Mouse (Mus musculus): ENCODE results near the gene Boc. TPM values are rescaled to one million over a fixed set of nuclear protein-coding genes. Genes with fewer than 3 reads are reported as not detected.

The Boc gene
- total RNA-seq, 2 experiments from 2014 or later = 19.9 TPM

GRCm38 (mm10) chr16:44501783-44502182 lies 56.9 kb downstream of the Boc start:
- DNase-seq (ENCODE audit: low spot score in 2 of 2) = no peak
- intact Hi-C loops (cut with DNase I) = no loop called here

GRCm38 (mm10) chr16:44498447-44498846 lies 60.2 kb downstream of the Boc start:
- intact Hi-C loops (cut with DNase I) = no loop called here
- DNase-seq (ENCODE audit: low spot score in 2 of 2) = no peak

DNA sequence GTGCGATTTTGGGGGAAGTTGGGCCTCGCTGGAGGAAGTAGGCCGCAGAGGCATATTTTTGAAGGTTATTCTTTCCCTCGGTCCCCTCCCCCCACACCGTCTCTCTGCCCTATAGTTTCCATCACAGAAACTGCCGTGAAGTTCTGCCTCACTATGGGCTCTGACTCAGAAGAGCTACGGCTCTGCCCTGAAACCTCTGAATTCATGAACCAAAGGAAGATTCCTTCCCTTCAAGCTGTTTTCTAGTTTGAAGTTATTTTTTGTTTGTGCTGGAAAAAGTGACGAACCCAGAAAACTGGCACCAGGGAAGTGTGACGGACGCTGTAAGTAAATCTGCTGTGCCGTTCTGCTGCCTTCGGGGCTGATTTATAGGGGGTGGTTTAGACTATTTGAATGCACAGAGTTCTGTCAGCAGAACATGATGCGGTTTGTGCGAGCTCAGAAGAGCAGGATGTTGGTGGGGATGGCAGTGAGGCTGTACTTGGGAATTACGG lies 61.7 kb downstream of the Boc start:
- peak in 1 of 2 experiments; percentile 23 for DNase-seq (ENCODE audit: low spot score in 2 of 2)
- intact Hi-C loops (cut with DNase I) = no loop called here

DNA sequence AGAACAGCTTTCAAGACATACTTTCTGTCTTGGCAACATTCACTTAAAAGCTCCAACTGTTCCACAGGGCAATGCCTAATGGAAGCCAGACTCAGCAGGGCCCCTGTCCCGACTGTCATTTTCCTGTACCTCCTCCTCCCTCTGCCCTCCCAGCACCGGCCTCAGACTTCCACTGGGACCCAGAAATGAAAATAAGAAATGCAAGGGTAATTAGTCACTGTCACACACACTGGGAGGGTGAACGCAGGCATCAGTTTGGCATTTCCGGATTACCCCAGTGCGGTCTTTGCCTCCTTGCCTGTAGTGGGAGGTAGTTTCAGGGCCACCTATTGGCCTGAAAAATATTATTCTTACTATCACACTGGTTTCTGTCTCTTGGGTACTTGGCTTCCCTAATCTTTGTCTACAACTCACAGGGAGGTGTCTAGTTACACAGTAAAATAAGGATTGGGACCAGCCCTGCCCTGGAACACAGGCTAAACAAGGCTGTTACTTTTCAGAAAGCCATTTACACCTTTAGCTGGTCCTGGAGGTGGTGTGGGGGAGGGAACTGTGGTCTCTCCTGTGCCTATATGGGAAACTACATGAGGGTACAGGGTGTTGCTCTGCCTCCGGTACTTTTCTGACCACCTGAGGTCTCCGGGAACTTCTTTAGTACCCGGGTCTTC lies 64.1 kb downstream of the Boc start:
- intact Hi-C loops (cut with DNase I) = loop anchor here (5.0 kb wide), 1 partner anchor 63 kb away; the partner anchor contains the start of gene Boc

GRCm38 (mm10) chr16:44493868-44494267 lies 64.8 kb downstream of the Boc start:
- DNase-seq (ENCODE audit: low spot score in 2 of 2) = peak; percentile 21 to 45
- intact Hi-C loops (cut with DNase I) = loop anchor here (5.0 kb wide), 1 partner anchor 63 kb away; the partner anchor contains the start of gene Boc

More for the DNA sequence above, 64.1 kb downstream of the Boc start:
- DNase-seq (ENCODE audit: low spot score in 2 of 2) = no peak

- intact Hi-C loops (cut with DNase I) = loop anchor here (5.0 kb wide), 1 partner anchor 65 kb away; the partner anchor contains the start of gene Boc
- DNase-seq (ENCODE audit: low spot score in 2 of 2) = no peak
Observed at GRCm38 (mm10) chr16:44492706-44493105, 66.0 kb downstream of the Boc start.

DNA sequence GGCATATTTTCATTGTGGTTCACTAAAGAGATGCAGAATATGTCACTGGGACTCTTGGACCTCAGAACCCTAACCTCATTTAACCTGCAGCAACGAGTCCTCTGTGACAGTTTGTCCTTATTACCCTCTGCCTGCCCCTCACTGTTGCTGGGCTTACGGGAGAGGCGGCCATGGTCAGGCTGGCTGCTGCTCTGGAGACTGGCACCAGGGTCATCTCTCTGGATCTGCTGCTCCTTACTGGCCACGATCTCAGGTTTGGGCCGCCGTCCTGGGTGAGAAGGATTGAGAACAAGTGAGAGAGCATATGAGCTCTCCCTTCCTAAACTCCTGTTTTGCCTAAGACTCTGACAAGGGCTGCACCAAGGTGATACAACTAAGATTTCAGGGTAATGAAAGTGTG lies 66.5 kb downstream of the Boc start:
- intact Hi-C loops (cut with DNase I) = loop anchor here (5.0 kb wide), 1 partner anchor 65 kb away; the partner anchor contains the start of gene Boc
- DNase-seq (ENCODE audit: low spot score in 2 of 2) = no peak

DNA sequence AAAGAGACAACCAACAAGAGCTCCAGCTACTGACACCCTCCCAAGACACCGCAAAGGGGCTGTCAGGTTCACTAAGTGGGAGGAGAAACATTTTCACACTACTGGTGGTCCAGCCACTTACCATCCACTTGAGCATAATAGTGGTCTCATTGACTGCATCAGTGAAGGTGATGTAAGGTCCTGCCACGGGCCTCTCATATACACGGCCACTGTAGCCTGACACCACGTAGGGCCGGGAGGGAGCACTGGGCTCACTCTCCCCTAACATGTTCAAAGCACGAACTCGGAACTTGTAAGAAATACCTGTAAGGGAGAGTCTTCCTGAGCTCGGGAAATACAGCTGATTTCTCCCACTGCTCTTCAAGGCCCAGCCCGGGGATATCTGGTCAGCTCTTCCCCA lies 67.6 kb downstream of the Boc start:
- intact Hi-C loops (cut with DNase I) = loop anchor here (5.0 kb wide), 1 partner anchor 66 kb away; the partner anchor contains the start of gene Boc
- no peak for DNase-seq (ENCODE audit: low spot score in 2 of 2)

DNA sequence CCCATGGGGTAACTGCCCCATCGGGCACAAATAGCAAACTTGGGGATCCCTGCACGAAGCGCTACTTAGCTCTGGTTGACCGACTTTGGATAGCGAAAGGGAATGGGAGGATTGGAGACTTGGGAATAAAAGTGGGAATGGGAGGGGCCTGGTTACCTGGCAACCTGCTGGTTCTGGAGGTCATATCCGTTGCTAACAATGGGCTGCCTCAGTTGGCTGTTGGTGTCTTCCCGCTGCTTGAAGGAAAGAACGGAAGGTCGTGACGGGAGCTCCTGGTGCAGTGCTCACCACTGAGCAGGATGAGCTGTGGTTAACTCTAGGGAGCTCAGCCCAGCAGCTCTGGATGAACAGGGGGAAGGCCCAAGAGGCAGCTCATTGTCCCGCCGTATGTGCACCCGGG lies 71.5 kb downstream of the Boc start:
- no peak for DNase-seq (ENCODE audit: low spot score in 2 of 2)
- intact Hi-C loops (cut with DNase I) = loop anchor here (10.0 kb wide), 1 partner anchor 228 kb away; no protein-coding TSS in a partner anchor

DNA sequence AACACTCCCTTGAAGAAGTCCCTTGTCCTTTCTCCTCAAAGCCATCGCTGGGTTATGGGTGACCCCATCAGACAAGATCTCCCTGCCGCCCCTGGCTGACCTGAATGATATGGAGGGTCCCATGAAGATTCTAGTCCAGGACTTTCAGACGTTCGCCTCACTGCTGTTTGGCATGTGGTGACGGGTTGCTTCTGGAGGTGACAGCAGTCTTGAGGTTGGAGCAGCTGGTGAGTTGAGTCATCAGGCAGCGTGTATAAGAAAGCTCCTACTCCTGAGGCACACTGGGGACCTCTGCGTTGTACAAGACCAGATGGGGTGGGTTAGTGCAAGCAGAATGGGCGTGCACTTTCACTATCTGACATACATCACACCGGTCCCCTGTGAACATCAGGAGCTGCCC lies 72.1 kb downstream of the Boc start:
- intact Hi-C loops (cut with DNase I) = loop anchor here (10.0 kb wide), 1 partner anchor 228 kb away; no protein-coding TSS in a partner anchor
- DNase-seq (ENCODE audit: low spot score in 2 of 2) = peak in 1 of 2 experiments; percentile 40

- intact Hi-C loops (cut with DNase I) = loop anchor here (10.0 kb wide), 1 partner anchor 229 kb away; no protein-coding TSS in a partner anchor
- DNase-seq (ENCODE audit: low spot score in 2 of 2) = no peak
Observed at GRCm38 (mm10) chr16:44485691-44486090, 73.0 kb downstream of the Boc start.

DNA sequence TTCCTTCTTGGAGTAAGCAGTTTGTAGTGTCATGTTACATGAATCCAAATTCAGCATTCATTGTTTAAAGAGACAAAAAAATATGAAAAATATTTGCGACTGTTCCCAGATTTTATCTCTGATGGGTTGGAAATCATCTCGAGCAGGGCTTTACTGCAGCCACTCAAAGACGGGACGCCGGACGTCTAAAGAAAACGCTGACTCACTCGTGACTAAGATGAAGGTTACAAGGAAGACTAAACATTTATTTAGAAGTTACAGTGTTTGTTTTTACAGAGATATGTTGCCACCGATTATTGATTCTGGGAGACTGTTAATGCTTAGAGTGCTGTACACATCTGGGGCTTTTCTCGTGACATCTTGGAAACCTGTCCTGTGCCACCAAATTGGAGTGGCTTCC lies 73.9 kb downstream of the Boc start:
- no peak for DNase-seq (ENCODE audit: low spot score in 2 of 2)
- intact Hi-C loops (cut with DNase I) = loop anchor here (10.0 kb wide), 1 partner anchor 230 kb away; no protein-coding TSS in a partner anchor

DNA sequence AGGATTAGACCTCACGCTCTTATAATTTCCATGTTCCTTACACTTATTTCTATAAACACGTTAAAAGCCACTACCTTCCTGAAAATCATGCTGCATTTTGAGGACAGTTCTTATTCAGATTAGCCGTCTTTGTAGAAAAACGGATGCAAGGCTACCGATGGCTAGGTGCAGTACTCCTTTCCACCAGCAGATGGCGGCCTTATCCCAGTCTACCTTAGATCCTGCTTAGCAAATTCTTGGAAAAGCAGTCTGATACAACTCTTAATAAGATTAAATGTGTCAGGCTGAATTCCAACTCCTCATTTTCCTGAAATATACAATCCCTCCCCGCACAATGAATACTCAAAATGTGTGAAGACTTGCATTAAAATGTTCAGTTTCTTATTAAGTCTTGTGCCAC lies 74.6 kb downstream of the Boc start:
- peak; percentile 88 to 90 for DNase-seq (ENCODE audit: low spot score in 2 of 2)
- intact Hi-C loops (cut with DNase I) = loop anchor here (10.0 kb wide), 1 partner anchor 231 kb away; no protein-coding TSS in a partner anchor

DNA sequence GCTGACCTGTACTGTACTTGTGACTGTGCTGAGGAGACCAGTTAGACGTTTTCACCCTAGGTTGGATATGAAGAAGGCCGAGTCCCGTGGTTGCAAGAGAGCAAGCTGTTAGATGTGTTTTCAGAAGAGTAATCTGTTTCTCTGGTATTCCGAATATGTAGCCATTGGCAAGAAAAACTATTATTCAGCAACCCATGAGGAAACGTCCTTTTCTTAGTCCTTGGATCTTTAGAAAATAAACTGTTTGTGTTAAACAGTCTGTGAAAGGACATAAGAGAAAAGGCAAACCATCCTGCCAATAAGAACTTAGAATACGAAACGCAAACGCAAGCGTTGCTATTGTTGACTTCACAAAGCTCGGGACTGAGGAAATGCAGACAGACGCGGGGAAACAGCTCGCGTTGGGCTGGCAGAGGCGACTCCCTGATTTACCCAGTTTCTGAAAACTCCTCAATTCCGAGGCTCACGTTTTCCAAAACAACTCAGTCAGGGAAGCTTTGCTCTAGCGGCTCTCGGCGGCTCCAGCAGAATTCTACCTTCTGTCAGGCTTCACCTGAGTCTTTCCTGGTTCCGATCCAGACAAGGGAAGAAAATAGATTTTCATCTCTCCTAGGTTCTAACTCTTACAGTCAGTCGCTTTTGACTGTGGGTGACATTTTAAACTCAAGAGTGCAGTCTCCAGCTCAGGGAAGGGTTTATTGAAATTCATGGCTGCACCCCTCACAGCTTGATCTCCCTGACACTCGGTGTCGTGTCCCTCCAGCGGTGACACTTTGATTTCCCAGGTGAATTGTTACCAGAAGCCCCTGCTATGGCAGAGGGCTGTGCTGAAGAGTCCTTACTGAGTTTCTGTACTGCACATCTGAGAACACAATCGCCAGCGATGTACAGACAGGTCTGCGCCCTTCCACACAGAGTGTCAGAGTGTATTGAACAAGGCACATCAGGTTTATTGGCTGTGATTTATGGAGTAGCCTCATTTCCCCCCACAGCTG lies 76.8 kb downstream of the Boc start:
- intact Hi-C loops (cut with DNase I) = loop anchor here (2.0 to 10.0 kb wide), 2 partner anchors 161 to 233 kb away; no protein-coding TSS in a partner anchor
- no peak for DNase-seq (ENCODE audit: low spot score in 2 of 2)

- intact Hi-C loops (cut with DNase I) = loop anchor here (2.0 to 10.0 kb wide), 2 partner anchors 162 to 234 kb away; no protein-coding TSS in a partner anchor
- no peak for DNase-seq (ENCODE audit: low spot score in 2 of 2)
Observed at GRCm38 (mm10) chr16:44480616-44481015, 78.1 kb downstream of the Boc start.

GRCm38 (mm10) chr16:44479852-44480251 lies 78.8 kb downstream of the Boc start:
- no peak for DNase-seq (ENCODE audit: low spot score in 2 of 2)

DNA sequence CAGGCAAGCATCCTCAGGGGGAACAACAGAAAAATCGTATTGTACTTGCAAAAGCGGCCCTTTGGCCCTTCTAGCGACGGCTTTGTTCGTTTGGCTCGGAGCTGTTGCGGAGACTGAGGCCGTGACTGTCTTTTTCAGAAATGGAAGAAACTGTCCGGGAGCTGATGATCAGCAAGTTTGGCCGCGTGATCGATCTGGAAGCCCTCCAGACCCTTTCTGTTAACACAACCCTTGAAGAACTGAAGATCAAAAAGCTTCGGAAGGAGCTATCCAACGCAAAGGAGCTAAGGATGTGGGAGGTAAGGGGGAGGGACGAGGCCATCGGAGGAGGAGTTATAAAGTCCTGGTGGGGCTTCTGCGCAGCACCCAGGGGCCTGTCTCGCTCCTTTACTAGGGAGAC lies 79.9 kb downstream of the Boc start:
- intact Hi-C loops (cut with DNase I) = no loop called here
- no peak for DNase-seq (ENCODE audit: low spot score in 2 of 2)

More at GRCm38 (mm10) chr16:44479852-44480251, 78.8 kb downstream of the Boc start:
- intact Hi-C loops (cut with DNase I) = loop anchor here (2.0 to 10.0 kb wide), 2 partner anchors 163 to 235 kb away; no protein-coding TSS in a partner anchor

GRCm38 (mm10) chr16:44475682-44476375 lies 82.9 kb downstream of the Boc start:
- intact Hi-C loops (cut with DNase I) = no loop called here
- DNase-seq (ENCODE audit: low spot score in 2 of 2) = no peak

DNA sequence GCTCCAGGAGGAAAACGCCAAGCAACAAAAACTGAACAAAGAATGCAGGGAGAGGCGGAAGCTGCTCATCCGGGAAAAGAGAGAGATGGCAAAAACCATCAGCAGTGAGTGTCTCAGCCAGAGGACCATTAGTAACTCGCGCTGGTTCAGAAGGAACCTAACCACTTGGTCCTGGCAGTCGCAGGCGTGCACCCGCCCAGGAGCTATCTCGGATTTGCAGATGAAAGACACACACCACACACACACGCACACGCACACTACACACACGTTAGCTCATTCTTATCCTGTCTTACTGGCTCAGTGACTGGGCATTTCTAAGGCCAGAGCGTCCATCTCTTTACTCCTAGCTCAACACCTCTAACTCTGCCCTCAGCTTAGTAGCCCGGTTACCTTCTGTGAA lies 83.4 kb downstream of the Boc start:
- no peak for DNase-seq (ENCODE audit: low spot score in 2 of 2)
- intact Hi-C loops (cut with DNase I) = no loop called here

All from left cerebral cortex, postnatal 25 days (tissue).